Mouse (Mus musculus) ES-Bruce4 (cell line): Measurements from ENCODE around the gene Spns2.

Experiments
- CTCF ChIP-seq: IDR thresholded peaks from one replicate; pipeline ENCODE4 v1.8.1; 2011; ENCODE audit warnings: low read depth, low read length
- POLR2A ChIP-seq: IDR thresholded peaks from one replicate; pipeline ENCODE4 v1.8.1; 2011; ENCODE audit warnings: low read length; ENCODE audit not compliant: insufficient read depth

DNA sequence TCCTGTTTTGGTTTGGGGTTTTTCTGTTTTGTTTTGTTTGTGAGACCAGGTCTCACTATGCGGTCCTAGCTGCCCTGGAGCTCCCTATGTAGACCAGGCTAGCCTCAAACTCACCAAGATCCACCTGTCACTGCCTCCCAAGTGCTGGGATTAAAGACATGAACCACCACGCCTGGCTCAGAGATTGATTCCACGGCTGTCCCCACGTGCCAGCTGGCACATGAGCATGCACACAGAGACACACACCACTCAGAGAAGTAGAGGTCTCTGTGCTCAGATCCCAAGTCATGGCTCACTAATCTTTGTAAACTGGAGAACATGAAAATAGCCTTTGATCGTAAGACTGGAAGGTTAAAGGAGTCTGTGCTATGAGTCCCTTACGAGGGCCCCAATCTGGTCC, 70.7 kb downstream of the Spns2 start:
- TF ChIP-seq CTCF (no peak), POLR2A (no peak)
